Mouse (Mus musculus) lung, embryonic 16.5 days (tissue): ENCODE measurements around the gene Dhx16. TPM values are rescaled to one million over a fixed set of nuclear protein-coding genes. Genes with fewer than 3 reads are reported as not detected.

Experiments used
- ATAC-seq: fragments of 200-750 bp; cut with Nextera tagmentation; 2 replicates; pipeline ENCODE4 v1.8.0; 2017; ENCODE audit warnings: low read depth, mild to moderate bottlenecking, moderate library complexity
- H3K27ac ChIP-seq: fragments of 300-500 bp; sonication (generic); 2 replicates; pipeline ENCODE4 v1.5.1; 2014; ENCODE audit warnings: mild to moderate bottlenecking, control low read depth, low read length
- H3K27me3 ChIP-seq: fragments of 300-500 bp; sonication (generic); 2 replicates; pipeline ENCODE4 v1.6.1; 2014; ENCODE audit warnings: low read depth, low read length, mixed read lengths; ENCODE audit not compliant: control insufficient read depth, insufficient read depth
- H3K36me3 ChIP-seq: fragments of 300-500 bp; sonication (generic); 2 replicates; pipeline ENCODE4 v1.6.1; 2014; ENCODE audit warnings: low read length; ENCODE audit not compliant: control insufficient read depth, insufficient read depth
- H3K4me1 ChIP-seq: fragments of 300-500 bp; sonication (generic); replicated peaks from 2 replicates; pipeline ENCODE4 v1.6.1; 2014; ENCODE audit warnings: low read length, mixed read lengths; ENCODE audit not compliant: control insufficient read depth, insufficient read depth
- H3K4me2 ChIP-seq: fragments of 300-500 bp; sonication (generic); 2 replicates; pipeline ENCODE4 v1.6.1; 2014; ENCODE audit warnings: low read depth, low read length, control low read depth
- H3K4me3 ChIP-seq: fragments of 300-500 bp; sonication (generic); 2 replicates; pipeline ENCODE4 v1.5.1; 2014; ENCODE audit warnings: mild to moderate bottlenecking, low read length, control low read depth
- H3K9ac ChIP-seq: fragments of 300-500 bp; sonication (generic); 2 replicates; pipeline ENCODE4 v1.6.1; 2014; ENCODE audit warnings: low read length, control low read depth
- H3K9me3 ChIP-seq: fragments of 300-500 bp; sonication (generic); 2 replicates; pipeline ENCODE4 v1.6.1; 2016; ENCODE audit warnings: low read length; ENCODE audit not compliant: control insufficient read depth
- WGBS: fragments of 180-500 bp; shearing (Covaris S2); extraction: QIAGEN DNeasy Blood & Tissue Kit; methylation state at CpG from one replicate; pipeline ENCODE4 v1.1.7; 2014; 5-methylcytosine and 5-hydroxymethylcytosine counted together
- polyA plus RNA-seq: library from polyadenylated mRNA; unstranded; fragments of >200 nt; fragmentation: Nextera tagmentation; extraction: Ambion mirVana; gene quantifications from 2 replicates; pipeline ENCODE4 v1.2.1, GENCODE M21; 2015

Dhx16 gene
- polyA plus RNA-seq, 1 experiment from 2014 or later, result 40.2 TPM

DNA sequence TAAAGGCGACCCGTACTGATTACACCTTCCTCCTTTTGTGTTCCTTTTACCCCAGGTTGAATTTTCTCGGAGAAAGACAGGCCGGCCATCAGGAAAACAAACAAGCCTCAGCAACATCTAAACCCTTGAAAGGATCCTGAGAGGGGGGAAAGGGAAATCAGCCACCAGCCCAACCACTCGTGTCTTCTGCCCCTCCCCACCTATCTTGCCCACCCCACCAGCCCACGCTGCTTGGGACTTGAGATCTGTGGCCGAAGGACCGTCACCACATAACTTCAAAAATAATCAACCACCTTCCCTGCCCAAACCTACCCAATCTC, 37.5 kb downstream of the Dhx16 start:
- peak overlapping the region; percentile 94 for H3K9ac ChIP-seq

DNA sequence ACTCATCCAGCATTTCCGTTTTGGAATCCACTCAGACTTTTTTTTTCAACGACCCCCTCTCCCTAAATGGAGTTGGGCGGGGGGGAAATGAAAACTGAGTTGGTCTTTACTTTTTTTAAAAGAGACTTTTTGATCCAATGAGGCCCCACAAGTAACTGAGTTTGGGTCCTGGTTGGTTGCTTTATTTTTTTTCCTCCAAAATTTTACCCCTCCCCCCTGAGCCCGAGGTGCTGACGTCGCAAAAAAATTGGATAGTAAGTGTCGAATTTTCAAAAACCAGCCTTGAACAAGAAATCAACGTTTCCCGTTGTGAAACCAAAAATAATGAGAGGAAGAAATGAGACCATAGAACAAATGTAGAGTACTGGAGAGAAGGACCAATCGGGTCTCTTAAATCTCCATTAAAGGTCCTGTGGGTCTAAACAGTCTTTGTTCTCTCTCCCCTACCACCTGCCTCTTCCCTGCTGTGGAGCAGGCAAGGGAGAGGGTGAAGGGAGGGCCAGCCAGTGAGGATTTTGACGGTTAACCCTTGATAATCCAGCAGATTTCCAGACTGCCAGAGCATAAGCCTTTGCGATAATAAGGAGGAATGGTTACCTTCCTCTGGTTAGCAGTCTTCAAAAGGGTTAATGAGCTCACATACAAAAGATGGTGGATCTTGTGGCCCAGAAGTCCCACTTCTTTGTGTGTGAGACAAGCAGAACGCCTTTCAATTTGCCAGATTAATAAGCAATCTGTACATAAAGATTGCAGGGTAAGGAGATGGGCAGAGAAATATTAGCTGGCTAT, 38.0 kb downstream of the Dhx16 start:
- no peaks in the 10 kb centered on the region for H3K9me3 ChIP-seq
- peak overlapping the region; percentile 98 for H3K4me2 ChIP-seq
- H3K27ac ChIP-seq, result peak overlapping the region; percentile 97
- H3K4me1 ChIP-seq, result peaks cover 26% of the 10 kb centered on the region
- WGBS, result 0% methylated on average over 13 of the region's 13 CpGs
- peak overlapping the region; percentile 94 for H3K9ac ChIP-seq
- no peaks in the 10 kb centered on the region for H3K27me3 ChIP-seq
- ATAC-seq, result no peak
- H3K36me3 ChIP-seq, result peaks cover 10% of the 10 kb centered on the region; the same call in 1 of the 2 replicates
- peak overlapping the region; percentile 85 for H3K4me3 ChIP-seq

More for the DNA sequence above, 37.5 kb downstream of the Dhx16 start:
- no peak for ATAC-seq
- peaks cover 26% of the 10 kb centered on the region for H3K4me1 ChIP-seq
- under 1% methylated on average over 8 of the region's 8 CpGs for WGBS
- peak overlapping the region; percentile 85 for H3K4me3 ChIP-seq
- no peaks in the 10 kb centered on the region for H3K27me3 ChIP-seq
- H3K4me2 ChIP-seq, result peak overlapping the region; percentile 98
- no peaks in the 10 kb centered on the region for H3K9me3 ChIP-seq
- H3K36me3 ChIP-seq, result peaks cover 10% of the 10 kb centered on the region; the same call in 1 of the 2 replicates
- H3K27ac ChIP-seq, result peak overlapping the region; percentile 97

DNA sequence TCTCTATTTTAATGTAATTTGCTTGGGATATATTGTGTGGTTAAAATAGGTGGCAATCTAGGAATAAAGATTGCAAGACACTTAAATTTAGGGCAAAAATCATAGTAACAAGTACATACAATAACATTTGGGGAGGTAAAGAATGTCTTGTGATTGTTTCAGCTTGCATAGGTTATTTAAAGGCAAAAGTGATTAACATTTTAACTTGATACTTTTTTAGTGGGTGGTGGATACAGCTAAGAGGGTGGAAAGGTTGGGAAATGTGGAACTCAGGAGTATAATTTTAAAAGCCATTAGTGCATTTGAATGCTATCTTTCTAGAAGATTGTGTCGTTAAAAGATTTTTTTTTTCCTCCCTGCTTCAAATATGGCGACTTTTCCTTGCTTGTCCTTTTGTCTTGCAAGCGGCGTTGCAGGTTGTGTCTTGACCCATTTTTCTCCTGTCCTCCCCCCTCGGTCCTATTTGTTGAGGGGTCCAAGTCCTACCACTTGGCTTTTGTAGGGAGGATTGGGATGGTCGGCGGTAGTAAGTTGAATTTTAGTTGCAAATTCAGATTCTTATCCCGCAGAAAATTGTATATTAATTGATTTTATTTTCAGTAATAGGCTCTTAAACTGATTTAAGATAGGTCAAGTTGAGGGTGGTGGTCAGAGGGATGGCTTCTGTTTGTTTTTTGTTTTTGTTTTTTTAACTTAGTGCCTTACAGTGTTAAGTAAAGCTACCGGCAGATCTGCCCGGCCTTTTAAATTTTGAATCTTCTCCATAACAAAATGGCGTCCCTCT, 38.8 kb downstream of the Dhx16 start:
- H3K36me3 ChIP-seq, result peaks cover 6% of the 10 kb centered on the region
- peak overlapping the region; percentile 94 for H3K9ac ChIP-seq
- peaks cover 26% of the 10 kb centered on the region for H3K4me1 ChIP-seq
- peak overlapping the region; percentile 98 for H3K4me2 ChIP-seq
- H3K4me3 ChIP-seq, result peak overlapping the region; percentile 85
- H3K9me3 ChIP-seq, result no peaks in the 10 kb centered on the region
- H3K27me3 ChIP-seq, result no peaks in the 10 kb centered on the region
- ATAC-seq, result no peak
- H3K27ac ChIP-seq, result peak overlapping the region; percentile 97
- under 1% methylated on average over 11 of the region's 11 CpGs for WGBS

GRCm38 (mm10) chr17:35919060-35919715, 39.6 kb downstream of the Dhx16 start:
- 5% methylated on average over 7 of the region's 7 CpGs for WGBS

DNA sequence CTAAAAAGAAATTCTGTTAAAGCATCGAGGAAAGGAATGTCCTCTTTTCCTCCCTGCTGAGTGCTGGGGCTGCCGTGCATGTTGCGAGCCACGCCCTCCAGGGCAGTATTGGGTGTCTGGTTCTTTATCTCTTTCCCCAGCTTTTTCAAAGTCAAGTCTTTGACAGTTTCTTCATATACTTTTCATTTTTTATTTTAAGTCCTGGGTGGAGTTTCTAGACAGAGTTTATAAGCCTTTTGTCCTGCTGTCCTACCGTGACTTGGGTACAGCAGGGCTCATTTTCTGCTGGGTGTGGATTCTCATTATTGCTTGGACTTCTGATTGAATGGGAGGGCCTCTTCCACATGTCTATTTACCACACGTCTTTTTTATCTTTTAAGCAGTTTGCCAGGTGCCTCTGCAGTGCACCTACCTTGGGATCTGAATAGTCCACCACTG, 40.3 kb downstream of the Dhx16 start:
- Histone ChIP-seq H3K4me2 (peak overlapping the region; percentile 98), H3K4me3 (peak overlapping the region; percentile 85), H3K9ac (peak overlapping the region; percentile 72), H3K36me3 (peaks cover 20% of the 10 kb centered on the region), H3K4me1 (peaks cover 26% of the 10 kb centered on the region), H3K9me3 (no peaks in the 10 kb centered on the region), H3K27me3 (no peaks in the 10 kb centered on the region), H3K27ac (peak overlapping the region; percentile 97)
- ATAC-seq, result no peak
- 38% methylated on average over 6 of the region's 6 CpGs for WGBS

More at GRCm38 (mm10) chr17:35919060-35919715, 39.6 kb downstream of the Dhx16 start:
- Histone ChIP-seq H3K27me3 (no peaks in the 10 kb centered on the region), H3K27ac (peak overlapping the region; percentile 97), H3K4me1 (peaks cover 26% of the 10 kb centered on the region), H3K4me3 (peak overlapping the region; percentile 85), H3K36me3 (peaks cover 13% of the 10 kb centered on the region), H3K9me3 (no peaks in the 10 kb centered on the region), H3K4me2 (peak overlapping the region; percentile 98), H3K9ac (peak overlapping the region; percentile 72)
- ATAC-seq, result peak; percentile 48

- no peak for ATAC-seq
- Histone ChIP-seq H3K4me2 (peak overlapping the region; percentile 98; the same call in 1 of the 2 replicates), H3K36me3 (peaks cover 24% of the 10 kb centered on the region), H3K27me3 (no peaks in the 10 kb centered on the region), H3K9ac (no peak overlapping the region), H3K27ac (peak overlapping the region; percentile 48), H3K4me1 (peaks cover 24% of the 10 kb centered on the region), H3K4me3 (no peak overlapping the region), H3K9me3 (no peaks in the 10 kb centered on the region)
- WGBS, result 43% methylated on average over 1 of the region's 1 CpGs
Observed at GRCm38 (mm10) chr17:35920384-35920783, 40.8 kb downstream of the Dhx16 start.

GRCm38 (mm10) chr17:35920862-35921562, 41.4 kb downstream of the Dhx16 start:
- H3K36me3 ChIP-seq, result peaks cover 27% of the 10 kb centered on the region
- H3K27ac ChIP-seq, result peak overlapping the region; percentile 48
- WGBS, result 62% methylated on average over 5 of the region's 5 CpGs
- H3K4me2 ChIP-seq, result no peak overlapping the region
- no peak overlapping the region for H3K4me3 ChIP-seq
- H3K4me1 ChIP-seq, result peaks cover 22% of the 10 kb centered on the region
- no peaks in the 10 kb centered on the region for H3K9me3 ChIP-seq
- no peak for ATAC-seq
- H3K27me3 ChIP-seq, result no peaks in the 10 kb centered on the region
- H3K9ac ChIP-seq, result peak overlapping the region; percentile 3; the same call in 1 of the 2 replicates

GRCm38 (mm10) chr17:35921710-35922109, 42.1 kb downstream of the Dhx16 start:
- WGBS, result 71% methylated on average over 4 of the region's 4 CpGs
- no peak for ATAC-seq
- Histone ChIP-seq H3K9me3 (no peaks in the 10 kb centered on the region), H3K4me3 (no peak overlapping the region), H3K27ac (no peak overlapping the region), H3K4me2 (no peak overlapping the region), H3K27me3 (no peaks in the 10 kb centered on the region), H3K36me3 (peaks cover 34% of the 10 kb centered on the region), H3K4me1 (peaks cover 22% of the 10 kb centered on the region), H3K9ac (no peak overlapping the region)
